Mouse (Mus musculus): Measurements from ENCODE around the gene Tpsg1.
A peak's percentile ranks its signal among the peaks of the same experiment; 100 is the strongest.

The Tpsg1 gene

DNA sequence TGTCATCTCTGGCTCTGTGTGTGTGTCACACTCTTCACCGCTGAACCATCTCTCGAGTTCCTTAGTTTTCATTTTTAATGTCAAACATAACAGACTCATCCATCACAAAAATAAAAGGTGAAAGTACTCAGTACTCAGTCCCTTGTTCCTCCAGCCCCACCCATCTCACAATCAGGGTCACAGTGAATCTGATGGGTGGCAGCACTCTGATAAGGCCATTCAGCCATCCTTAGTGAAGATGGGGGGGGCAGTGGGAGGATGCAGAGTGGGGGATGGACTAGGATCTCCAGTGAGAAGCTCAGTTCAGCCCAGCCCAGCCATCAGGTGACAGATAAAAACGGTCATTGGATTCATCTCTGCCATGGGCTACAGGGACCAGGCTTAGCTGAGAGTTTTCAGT, at the start of gene Tpsg1:
Gene Tpsg1 (plus strand): TSS at position 301 of the 400 bp plus-strand sequence.
- no peak for DNase-seq (ENCODE audit: low spot score in 2 of 2)

DNA sequence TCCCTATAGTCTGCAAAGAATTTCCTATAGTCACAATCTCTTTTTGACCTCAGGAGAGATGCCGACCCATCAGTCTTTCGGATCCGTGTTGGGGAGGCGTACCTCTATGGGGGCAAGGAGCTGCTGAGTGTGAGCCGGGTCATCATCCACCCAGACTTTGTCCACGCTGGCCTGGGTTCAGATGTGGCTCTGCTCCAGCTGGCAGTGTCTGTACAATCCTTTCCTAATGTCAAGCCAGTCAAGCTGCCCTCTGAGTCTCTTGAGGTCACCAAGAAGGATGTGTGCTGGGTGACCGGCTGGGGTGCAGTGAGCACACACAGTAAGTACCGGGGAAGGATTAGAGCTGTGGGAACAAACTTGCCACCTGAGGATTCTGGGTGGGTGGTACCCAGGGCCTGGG, 48.3 kb upstream of the Tpsg1 start:
- no peak for DNase-seq (ENCODE audit: low spot score in 2 of 2)

DNA sequence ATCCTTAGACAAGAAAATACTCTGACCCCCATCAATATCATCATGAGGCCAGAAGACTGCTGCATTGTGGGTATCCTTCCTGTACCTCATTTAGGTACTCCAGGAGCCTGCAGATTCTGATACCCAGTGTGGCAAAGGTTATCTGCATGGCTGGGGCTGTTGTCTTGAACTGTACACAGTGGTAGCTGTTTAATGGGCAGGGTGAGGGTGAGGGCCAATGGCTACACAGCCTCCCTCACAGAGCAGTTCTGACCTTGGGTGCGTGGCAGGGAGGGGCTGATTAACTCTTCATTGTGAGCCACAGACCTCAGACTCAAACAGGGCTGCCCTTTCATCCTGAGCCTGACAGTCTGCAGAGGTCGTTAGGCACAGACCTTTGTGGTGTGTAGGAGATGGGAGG, 46.1 kb upstream of the Tpsg1 start:
- DNase-seq (ENCODE audit: low spot score in 2 of 2): no peak

DNA sequence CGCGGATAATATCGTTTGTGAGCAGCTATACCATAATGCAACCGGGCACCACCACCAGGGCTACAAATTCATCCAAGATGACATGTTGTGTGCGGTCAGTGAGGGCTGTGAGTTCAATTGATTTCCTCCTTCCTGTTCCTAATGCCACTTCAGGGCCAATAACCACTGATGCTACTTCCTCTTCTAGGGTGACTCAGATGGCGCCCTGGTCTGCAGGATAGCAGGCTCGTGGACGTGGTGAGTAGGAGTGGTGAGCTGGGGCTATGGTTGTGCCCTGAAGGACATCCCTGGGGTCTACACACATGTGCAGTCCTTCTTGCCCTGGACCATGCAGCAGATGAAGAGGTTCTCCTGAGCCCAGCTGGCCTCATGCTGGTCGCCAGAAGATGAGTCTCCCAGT, 36.8 kb upstream of the Tpsg1 start:
- no peak for DNase-seq (ENCODE audit: low spot score in 2 of 2)

DNA sequence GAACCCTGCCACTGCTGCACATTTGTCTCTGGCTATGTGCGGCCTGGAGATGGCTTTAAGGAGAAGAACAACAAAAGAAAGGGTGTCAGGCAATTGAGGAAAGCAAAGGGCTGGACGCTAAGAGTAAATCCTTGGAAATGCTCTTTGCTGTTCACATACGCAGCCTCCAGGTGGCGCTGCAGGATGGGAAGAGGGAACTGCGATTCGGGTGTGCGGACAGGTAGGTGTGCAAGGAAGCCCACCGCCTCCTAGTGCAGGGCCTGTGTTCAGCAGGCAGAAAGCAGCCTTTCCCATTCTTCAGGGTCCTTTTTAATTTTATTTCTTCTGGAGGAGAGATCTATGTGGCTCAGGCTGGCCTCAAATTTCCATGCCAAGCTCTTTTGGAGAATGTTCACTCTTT, 35.1 kb upstream of the Tpsg1 start:
- DNase-seq (ENCODE audit: low spot score in 2 of 2): peak; percentile 4 to 12

DNA sequence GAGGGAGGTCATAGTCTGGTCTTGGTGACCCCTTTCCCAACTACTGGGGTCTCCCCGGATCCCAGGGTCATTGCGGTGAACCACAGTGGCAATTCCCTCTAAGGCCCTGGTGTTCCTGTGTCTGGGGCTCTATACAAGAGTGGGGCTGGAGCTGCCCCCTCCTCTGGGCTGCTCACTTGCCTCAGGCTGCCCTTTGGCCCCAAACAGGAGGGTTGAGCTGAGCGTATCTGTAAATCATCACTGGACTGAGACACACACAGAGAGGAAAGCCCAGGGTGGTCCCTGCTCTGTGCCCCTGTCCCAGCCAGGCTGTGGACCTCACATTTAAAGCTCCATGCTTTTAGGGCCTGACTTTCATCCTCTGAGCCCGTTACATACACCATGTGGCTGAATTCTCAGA, 30.9 kb upstream of the Tpsg1 start:
- DNase-seq (ENCODE audit: low spot score in 2 of 2): no peak

DNA sequence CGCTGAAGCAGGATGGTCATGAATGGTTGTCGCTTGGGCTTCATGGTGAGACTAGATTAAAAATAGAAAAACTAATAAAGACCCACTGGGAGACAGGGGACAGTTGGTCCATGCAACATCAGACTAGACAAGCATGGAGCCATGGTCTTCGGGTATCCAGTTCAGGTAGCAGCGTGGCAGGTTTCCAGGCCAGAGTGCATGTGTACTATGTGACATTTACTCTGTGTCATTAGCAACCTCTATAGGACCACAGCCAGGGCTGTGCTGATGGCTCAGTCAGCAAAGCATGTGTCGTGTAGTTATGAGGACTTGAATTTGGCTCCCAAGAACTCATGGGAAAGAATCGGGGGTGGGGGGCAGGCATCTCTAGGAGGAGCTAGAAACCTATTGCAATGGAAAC, 29.1 kb upstream of the Tpsg1 start:
- DNase-seq (ENCODE audit: low spot score in 2 of 2): no peak

DNA sequence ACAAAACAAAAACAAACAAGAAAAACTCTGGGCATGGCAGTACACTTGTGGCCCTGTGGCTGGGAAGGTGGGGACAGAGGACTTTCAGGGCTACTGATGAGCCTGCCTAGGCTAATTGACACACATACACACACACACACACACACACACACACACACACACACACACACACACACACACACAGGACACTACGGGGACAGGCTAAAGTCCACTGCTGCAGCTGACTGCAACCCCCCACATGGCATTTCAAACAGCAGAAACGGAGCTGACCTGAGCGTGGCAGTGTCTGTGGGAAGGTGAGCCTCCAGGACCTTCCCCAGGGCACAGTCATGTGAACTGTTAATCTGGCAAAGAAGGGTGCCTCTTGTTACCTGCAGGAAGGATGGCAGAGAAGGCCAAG, 27.6 kb upstream of the Tpsg1 start:
- DNase-seq (ENCODE audit: low spot score in 2 of 2): no peak

DNA sequence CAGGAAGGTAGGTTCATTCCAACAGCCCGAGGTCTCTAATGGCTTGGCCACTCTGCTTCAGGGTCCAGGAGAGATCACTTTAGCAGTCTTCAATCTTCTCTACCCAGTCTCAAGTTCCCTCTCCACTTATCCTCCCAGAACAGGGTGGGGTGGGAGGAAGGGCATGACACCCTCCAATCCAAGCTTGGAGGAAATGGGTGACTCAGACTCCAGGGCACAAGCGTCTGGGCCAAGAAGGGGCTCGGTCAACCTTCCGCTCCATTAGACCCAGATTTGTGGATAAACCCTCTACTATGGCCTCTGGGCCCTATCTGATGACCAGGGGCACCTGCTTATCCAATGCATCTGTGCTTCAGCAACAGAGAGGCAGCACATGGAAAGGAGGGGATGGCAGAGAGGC, 23.6 kb upstream of the Tpsg1 start, which contains the start of gene Tpsab1:
Gene Tpsab1 (minus strand): TSS at position 101 of the 400 bp plus-strand sequence.
- no peak for DNase-seq (ENCODE audit: low spot score in 2 of 2)

DNA sequence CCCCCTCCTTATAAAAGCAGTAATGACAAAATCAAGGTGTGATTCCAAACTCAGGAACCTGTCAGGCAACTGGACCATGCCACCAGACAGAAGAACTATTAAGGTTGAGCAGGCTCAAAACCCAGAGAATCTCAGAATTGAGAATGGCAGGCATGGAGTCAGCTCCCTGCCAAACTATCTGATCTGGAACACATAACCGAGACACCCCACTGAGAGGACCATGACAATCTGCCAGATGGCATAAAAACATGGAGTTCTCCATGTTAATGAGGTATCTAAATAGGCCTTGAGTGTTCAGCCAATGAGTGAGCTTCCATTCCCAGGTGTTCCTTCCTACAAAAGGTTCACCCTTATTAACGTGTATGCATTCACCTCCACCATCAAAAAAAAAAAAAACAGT, 7.8 kb upstream of the Tpsg1 start:
- DNase-seq (ENCODE audit: low spot score in 2 of 2): no peak

DNA sequence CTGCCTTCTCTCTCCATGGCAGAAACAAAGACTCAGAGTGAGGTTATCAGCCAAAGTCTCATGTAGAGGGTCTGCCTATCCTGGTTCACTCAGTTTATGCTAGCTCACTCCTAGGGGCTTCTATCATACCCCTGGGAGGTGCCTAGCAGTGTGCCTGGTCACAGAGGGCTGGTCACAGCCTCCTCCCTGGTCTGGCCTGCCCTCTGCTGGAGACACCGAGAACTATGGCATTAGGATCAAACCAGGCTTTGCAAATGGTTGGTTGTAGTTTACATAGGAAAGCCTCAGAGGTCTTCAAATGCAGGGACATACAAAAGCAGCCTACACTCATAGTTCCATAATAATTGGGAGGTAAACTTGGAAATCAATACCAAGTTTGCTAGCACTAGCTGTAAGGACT, 5.3 kb upstream of the Tpsg1 start:
- DNase-seq (ENCODE audit: low spot score in 2 of 2): no peak

DNA sequence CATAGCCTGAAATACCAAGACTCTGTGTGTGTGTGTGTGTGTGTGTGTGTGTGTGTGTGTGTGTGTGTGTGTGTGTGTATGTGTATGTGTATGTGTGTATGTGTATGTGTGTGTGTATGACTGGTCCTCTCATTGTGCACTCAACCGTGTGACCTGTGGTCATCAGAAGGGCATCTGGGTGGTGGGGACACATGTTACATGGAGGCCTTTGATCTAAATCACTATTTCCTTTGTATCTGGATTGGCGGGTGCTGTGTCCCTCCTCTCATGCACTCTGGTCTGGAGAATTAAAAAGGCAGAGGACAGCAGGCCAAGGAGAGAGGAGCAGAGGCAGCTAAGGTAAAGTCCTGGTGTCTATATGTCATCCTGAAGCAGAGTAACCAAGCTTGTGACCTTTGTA, 3.1 kb upstream of the Tpsg1 start, which contains the start of gene Tpsb2:
Gene Tpsb2 (plus strand): TSS at position 301 of the 400 bp plus-strand sequence.
- DNase-seq (ENCODE audit: low spot score in 2 of 2): no peak

DNA sequence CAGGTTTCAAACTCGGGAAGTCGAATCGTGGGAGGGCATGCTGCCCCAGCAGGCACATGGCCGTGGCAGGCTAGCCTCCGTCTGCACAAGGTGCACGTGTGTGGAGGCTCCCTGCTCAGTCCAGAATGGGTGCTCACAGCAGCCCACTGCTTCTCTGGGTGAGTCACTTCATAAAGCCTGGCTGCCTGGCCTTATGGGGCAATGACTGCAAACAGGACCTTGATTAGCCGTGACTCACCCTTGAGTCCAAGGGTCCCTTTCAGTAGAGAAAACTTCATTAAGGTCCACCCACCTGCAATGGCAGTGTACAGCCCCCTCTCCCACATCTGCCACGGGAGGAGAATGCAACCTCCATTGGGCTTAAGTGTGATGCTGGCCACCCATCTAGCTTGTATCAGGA, 3.4 kb downstream of the Tpsg1 start:
- DNase-seq (ENCODE audit: low spot score in 2 of 2): no peak

DNA sequence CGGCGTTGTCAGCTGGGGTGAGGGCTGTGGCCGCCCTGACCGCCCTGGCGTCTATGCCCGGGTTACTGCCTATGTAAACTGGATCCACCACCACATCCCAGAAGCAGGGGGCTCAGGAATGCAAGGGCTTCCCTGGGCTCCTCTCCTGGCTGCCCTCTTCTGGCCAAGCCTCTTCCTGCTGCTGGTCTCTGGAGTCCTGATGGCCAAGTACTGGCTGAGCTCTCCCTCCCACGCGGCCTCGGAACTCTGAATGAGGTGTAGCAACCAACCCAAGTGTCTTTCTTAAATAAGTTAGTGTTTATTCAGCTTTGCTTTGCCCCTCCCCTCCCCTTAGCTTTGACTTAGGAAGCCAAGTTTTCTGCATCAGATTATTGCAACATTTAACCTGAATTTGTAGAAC, 4.9 kb downstream of the Tpsg1 start:
- no peak for DNase-seq (ENCODE audit: low spot score in 2 of 2)

DNA sequence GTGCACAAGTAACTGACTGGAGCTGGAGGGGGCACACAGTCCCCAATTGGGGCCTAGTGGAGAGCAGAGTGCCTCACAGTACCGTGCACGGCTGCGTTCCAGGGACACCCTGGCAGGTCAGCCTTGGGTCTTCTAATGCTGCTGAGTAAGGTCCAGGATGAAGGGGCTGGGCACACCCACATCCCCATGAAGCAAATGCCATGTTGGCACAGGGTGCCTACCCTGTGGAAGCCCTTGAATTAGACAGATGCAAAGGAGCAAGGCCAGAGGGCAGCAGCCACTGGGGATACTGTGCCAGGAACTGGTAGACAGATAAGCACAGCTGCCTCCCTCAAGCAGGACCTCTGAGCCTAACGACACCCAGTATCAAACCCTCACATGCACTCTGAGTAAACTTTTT, 25.5 kb downstream of the Tpsg1 start:
- DNase-seq (ENCODE audit: low spot score in 2 of 2): no peak

DNA sequence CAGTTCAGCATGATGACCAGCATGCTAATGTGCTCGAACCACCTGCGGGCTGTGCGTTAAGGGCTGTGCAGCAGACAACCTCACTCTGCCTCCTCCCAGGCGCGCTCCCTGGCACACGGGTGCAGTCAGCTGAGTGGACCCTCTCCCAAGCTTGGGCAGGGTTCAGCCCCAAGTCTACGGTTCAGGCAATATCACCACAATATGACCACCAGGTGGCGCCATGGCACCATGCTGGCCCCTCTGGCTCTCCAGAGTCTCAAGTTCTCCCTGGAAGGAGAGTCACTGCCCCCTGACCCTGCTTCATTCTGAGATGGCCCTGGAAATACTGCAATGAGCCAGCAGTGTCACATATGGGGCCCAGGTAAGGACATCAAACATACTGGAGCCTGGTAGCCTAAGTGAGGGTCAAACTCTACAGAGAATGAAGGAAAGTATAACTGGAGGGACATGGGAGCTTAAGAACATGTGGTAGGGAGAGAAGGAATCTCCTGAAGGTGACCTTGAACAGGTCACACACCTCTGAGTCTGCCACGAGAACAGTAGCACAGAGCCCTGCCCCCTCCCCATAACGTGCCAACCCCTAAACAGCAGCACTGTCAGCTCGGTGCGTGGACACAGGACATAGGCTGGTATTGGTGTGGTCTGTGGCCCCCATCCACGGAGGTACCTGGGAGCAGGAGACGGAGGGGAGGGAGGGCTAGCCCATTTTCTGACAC, 28.9 kb downstream of the Tpsg1 start:
- DNase-seq (ENCODE audit: low spot score in 2 of 2): peak; percentile 50 to 61

DNA sequence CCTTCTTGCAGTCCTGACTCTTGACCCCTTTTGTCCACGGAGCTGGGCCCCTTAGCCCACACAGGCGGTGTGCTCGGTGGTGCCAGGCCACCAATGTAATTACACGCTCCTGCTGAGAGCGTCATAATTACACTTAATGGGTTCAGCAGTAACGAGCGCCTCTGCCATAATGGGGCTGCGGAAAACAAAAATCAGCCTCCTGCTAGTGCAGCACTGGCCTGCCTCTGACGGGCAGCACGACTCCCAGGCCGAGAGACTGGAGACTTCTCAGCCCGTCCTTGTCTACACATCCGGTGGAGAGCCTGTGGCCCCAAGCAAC, 29.4 kb downstream of the Tpsg1 start:
- no peak for DNase-seq (ENCODE audit: low spot score in 2 of 2)

DNA sequence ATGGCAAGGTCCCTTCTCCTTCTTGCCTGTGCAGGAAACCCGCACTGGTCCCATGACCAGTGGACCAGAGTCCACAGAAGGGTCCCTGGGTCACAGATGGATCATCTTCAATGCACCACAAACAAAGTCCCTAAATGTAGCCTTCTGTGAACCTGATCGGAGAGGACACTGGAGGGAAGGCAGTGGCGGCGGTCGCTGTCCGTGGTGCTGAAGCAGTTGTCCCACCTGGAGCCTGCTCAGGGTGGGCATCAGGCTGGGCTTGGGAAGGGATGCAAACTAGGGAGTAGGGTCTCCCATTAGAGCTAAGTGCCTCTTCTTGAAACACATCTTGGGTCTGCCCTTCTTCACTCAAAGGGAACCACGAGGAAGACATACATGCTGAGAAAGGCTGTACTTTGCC, 31.4 kb downstream of the Tpsg1 start:
- no peak for DNase-seq (ENCODE audit: low spot score in 2 of 2)

DNA sequence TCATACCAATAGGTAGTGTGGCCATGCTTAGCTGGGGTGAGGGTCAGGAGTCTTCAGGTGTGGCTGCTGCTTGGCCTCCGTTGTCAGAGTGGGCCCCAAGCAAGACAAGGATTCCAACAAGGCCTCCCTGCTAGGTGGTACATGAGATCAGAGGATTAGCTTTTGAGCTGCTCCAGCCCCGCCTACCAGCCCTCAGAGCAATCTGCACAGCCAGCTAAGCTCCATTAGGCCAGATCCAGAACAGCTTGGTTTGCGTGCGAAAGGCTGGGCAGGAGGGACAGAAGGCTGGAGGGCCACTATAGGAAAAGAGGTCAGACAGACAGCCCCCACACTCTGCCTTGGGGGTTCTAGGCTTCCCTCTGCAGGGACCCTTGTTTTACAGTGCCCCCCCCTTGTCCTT, 32.4 kb downstream of the Tpsg1 start:
- no peak for DNase-seq (ENCODE audit: low spot score in 2 of 2)

DNA sequence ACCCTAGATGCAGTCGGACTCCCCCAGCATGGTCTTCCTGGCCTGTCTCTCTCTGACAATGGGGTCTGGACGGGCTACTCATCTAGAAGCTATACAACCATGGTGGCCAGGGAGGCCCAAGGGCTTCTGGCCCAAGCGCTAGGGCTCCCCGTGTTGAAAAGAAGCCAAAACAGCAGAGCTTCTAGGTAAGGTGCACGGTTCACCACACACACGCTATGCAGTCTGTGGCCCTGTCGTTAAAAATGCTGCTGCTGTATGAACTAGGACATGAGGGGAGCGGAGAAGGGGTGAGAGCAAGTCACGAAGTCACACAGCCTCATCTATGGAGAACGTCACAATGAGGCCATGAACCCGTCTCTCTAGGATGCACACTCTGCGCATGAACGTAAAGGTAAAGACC, 33.2 kb downstream of the Tpsg1 start:
- DNase-seq (ENCODE audit: low spot score in 2 of 2): no peak

DNA sequence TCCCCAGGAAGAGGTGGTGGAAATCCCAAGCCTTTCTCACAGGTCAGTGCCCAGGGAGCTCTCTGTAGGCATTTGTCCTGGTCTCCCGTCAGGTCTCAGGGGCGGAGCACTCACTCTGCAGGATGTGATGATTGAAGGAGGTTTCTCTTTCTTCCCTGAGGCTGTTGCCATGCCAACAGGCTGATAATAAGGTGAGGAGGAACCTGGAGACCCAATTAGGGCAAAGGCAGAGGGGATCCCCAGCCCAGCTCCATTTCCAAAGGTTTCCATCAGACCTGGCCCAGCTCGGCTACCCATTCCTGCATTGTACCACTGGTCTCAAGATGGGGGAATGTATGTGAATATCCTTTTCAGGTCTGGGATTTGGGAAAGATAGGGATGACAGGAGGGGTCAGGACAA, 35.1 kb downstream of the Tpsg1 start:
- no peak for DNase-seq (ENCODE audit: low spot score in 2 of 2)

DNA sequence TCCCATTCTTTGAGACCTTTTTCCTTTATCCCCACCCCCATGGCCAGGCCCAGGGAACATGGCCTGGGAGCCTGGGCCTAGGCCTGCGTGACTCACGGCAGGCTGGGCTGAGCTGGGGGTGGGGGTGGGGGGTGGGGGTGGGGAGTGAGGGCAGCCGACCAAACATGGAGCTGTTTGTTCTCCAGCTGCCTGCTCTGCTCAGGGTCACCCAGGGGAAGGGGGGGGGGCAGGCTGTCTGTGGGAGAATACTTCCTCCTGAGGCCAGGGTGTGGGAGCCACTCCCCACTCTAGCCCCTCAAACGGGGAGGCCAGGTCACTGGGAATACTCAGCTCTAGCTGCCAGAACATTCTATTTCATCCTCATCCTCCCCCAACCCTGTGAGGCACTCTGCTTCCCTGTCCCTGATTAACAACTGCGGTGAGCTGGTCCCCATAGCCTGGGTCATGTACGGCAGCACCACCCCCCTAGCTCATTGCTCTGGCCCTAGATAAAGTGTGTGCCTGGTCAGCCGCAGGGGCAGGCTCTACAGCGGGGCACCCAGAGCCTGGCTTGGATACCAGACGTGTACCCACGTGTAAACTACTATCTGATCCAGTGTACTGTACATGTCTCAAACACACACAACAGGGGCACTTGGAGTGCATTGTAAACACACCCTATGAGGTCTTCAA, 36.3 kb downstream of the Tpsg1 start:
- no peak for DNase-seq (ENCODE audit: low spot score in 2 of 2)

DNA sequence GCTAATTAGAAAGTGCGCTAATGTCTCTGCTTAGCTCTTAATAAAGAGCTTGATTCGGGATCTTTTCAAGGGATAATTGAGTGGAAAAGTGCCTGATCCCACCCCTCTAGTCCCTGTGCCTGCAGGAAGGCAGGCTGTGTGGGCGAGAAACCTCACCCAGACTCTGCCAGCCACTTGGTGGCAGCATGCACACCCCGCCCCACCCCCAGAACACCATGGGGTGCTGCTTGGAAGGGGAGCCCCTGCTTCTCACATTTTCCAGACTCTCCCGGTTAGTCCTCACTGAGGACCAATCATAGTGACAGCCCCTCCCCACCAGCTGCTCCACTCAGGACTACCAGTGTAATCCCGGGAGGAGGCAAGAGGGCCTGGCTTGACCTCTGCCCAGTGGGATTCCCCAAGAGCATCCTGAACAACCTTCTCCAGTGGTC, 37.0 kb downstream of the Tpsg1 start:
- DNase-seq (ENCODE audit: low spot score in 2 of 2): peak; percentile 29 to 50

DNA sequence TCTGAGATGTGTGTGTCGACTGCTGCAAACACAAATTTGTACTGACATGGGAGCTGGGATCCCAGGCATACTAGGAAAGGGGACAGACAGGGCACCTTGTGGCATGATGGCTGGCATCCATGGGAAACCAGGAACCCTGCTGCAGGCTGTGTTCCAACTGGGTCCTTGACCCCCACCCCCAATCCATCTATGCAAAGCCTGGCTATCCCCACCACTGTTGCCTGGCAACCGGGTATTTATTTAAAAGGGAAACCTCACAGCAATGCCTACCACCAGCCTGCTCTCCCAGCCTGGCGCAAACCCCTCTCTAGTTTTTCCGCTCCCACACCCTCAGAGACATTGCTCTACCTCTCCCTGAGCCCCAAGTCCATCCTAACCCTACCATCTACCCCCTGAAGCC, 38.3 kb downstream of the Tpsg1 start:
- no peak for DNase-seq (ENCODE audit: low spot score in 2 of 2)
